Mouse (Mus musculus) urinary bladder, postnatal 4 days (tissue): Measurements from ENCODE around the gene Hhex.

ENCODE experiments used
- DNase-seq, 2 experiments: peaks; one replicate each; pipeline ENCODE4 v3.0.0; 2021 to 2022; ENCODE audit warnings: low spot score in 2 of 2

Gene Hhex

GRCm38 (mm10) chr19:37434263-37434951, at the start of gene Hhex:
Hhex (plus strand) TSS chr19:37434810.
- DNase-seq = peak; percentile 76 to 83

- DNase-seq = no peak
These were observed 48.5 kb upstream of the Hhex start for GRCm38 (mm10) chr19:37386126-37386525.

DNA sequence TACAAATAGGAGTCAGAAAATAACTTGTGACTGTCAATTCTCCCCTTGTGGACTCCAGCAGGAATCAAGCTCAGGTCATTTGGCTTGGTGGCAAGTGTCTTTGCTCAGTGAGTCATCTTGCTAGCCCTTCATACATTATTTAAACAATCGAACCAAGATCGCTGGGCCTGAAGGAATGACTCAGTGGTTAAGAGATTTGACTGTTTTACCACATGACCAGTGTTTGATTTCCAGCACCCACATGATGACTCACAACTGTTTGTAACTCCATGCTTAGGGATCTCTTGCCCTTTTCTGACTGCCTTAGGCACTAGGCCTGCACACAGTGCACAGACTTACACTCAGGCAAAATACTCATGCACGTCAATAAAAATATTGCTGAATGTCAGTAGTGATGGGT, 42.7 kb upstream of the Hhex start:
- DNase-seq = no peak

GRCm38 (mm10) chr19:37396279-37396678, 38.3 kb upstream of the Hhex start:
- DNase-seq = no peak

DNA sequence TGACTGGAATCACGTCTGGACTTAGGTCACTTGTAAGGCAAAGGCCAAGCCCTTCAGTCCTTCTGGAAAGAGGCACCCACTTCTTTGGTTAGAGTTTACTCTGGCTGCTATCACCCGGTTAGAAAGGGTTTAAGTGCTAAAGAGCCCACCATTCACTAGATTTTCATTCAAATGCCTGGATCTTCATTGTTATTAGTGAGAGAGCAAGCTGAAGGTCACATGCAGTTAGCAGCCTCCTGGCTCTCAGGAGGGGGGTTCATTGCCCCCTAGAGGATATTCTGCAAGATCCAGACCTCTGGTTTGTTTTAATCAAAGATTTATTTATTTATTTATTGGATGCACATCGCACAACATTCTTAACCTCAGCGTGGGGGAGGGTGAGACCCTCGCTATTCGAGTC, 33.7 kb upstream of the Hhex start:
- no peak for DNase-seq

DNA sequence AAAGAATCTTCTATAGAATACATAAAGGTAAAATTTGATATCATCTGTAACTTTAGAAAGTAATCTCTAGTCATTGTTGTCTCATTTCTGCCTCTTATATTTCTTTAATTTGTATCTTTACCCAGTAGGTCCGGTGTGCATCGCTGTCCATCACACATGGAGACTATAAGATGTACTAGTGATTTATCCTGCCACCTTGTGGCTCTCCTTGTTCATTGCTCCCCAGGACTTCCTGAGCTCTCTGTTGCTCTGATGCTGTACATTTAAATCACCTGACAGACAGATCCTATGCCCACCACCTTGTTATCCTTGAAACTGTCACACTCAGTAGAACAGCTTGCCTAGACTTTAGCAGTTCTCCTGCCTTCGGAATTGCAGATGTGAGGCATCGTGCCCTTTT, 16.3 kb upstream of the Hhex start:
- DNase-seq = no peak

- no peak for DNase-seq
These were observed 15.0 kb upstream of the Hhex start for GRCm38 (mm10) chr19:37419613-37420012.

GRCm38 (mm10) chr19:37428589-37428988, 6.0 kb upstream of the Hhex start:
- no peak for DNase-seq

GRCm38 (mm10) chr19:37431139-37431756, 3.4 kb upstream of the Hhex start:
- no peak for DNase-seq

DNA sequence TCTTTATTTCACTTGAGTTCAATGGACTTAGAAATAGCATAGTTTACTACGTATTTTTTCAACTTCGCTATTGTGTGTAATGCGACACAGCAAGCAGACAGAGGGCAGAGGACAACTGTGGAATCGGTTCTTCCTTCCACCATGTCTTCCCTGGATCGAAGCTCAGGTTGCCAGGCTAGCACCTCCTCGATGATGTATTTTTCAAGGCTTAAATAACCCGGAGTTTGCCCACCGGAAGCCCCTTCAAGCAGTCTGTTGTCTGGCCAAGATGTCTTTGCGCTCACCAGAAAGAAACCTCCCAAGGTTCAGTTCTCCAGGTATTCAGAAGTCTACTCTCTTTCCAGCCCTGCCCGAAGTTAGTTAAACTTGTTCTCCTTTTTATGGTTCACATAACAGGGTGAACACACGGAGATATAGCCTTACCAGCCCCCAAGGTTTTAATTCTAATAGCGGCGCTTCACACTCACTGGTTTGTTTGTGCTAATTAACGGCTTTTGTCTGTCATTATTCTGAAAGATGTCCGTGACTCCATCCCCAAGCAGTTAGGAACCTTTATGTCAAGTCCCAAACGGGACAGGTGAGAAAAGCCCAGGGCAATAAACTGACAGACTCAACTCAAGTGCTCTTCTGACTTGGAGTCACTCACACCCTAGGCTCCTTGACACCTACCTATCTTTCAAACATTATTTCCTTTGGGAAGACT, 1.6 kb upstream of the Hhex start:
- DNase-seq = no peak

- peak; percentile 28 to 63 for DNase-seq
These were observed 731 bp upstream of the Hhex start for GRCm38 (mm10) chr19:37433895-37434262.

- DNase-seq = peak; percentile 40 to 72
These were observed 637 bp downstream of the Hhex start for GRCm38 (mm10) chr19:37435041-37435852.

DNA sequence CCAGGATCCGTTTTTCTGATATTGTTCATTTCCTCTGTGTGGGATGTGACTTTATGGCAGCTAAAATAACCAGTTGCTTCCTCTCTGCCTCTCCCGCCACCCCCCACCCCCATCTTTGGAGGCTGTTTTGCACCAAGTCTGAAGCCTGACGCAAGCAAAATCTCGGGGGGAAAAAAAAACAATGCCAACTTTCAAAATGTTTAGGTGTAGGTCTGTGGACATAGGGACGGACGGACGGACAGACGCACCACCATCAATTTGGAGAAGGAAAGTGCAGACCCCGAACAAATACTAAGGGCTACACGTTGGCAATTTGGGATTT, 1.2 kb downstream of the Hhex start:
- DNase-seq = no peak

- peak in 1 of 2 experiments; percentile 27 for DNase-seq
These were observed 2.1 kb downstream of the Hhex start for GRCm38 (mm10) chr19:37436514-37437288.

- no peak for DNase-seq
These were observed 2.6 kb downstream of the Hhex start for GRCm38 (mm10) chr19:37437289-37437606.

DNA sequence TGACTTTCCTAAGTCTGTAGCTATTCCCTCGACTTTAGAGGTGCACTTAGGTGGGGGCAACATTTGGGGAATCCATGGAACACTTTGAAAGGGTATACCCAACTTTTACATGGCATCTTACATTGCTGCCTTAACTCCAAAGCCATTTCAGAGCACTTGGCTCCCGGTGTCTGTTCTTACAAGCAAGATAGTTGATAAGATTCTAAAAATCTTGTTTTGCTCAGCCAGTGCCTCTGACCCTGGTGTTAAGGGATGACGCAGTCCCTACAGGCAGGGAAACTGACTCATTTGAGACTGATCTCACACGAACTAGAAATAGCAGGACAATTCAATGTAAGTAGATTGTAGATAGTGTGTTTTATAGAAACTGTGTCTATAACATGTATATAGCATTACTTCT, 5.6 kb downstream of the Hhex start:
- no peak for DNase-seq

- DNase-seq = no peak
These were observed 6.3 kb downstream of the Hhex start for GRCm38 (mm10) chr19:37440708-37441475.

DNA sequence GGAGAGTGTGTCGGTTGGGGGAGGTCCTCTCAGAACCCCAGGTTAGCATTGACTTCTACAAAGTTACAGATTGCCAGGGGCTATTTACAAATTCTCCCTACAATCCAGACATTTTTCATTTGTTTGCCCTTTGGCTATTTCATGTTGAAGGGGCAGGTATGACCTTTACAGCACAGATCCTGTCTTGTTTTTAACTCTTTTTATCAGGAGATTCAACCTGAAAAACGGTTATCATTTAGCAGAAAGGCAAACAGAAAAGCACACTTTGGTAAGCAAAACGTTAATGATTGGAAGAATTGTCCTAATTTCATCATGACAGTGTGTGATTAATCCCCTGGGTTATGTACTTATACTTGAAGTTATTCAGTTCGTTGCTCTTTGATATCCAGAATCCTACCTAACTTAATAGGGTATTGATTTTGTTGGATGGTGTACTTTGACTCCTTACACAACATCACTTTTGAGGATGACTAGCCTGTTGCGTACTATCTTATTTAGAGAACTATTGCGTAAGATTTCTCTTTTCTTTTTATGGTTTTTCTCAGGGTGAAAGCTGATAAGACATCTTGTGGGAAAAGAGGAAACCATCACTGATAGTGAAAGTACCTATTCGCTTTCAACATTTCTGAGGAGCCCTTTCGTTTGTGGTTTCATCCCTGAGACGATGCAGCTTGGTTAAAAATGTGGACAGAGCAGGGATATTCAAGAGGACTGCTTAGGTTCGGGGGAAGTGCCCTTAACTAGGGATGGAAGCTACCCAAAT, 8.1 kb downstream of the Hhex start:
- no peak for DNase-seq

DNA sequence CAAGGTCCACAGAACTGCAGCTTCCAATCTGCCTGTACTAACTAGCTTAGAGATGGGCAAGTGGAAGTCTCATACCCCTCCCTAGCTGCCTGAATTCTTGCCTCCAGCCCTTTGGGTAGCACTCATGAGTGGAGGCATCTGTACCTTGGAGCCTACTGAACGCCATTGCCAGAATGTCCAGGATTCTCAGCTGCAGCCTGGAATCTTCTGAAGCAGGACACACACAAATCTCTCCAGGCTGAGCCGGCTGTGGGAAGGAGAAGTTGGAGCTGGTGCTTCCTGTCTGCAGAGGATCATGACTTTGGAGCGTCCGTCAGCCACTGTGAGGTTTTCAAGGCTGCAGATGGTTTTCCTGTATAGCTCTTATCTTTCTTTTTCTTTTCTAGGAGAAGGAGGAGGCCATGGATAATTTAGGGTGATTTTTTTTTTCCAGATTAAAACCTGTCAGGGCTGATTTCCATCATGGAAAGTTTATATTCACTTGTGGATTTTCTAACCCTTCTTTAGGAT, 9.1 kb downstream of the Hhex start:
- DNase-seq = no peak

DNA sequence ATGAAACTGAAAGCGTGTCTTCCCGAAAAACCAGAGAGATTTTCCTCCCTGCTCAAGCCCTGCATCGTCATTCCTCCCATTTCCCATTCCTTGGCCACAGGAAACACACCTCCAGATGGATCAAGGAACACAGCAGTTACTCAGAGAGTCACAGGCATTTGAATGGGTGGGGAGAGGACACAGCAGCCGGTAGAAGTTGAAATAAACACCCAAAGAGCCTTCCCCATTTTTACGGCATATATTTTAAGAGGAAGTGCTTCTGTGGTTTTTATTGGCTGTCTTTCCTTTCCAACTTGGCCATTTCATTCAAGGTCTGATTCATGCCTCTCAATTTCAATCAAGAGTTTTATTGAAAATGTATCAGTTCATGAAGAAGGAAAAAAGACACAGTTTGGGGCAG, 13.6 kb downstream of the Hhex start:
- no peak for DNase-seq
